Mouse (Mus musculus): ENCODE results near the gene Krt12. TPM values are rescaled to one million over a fixed set of nuclear protein-coding genes. Genes with fewer than 3 reads are reported as not detected.

Gene Krt12
- polyA plus RNA-seq, 1 experiment from 2014 or later: not detected

- Histone ChIP-seq H3K27ac (replicated peaks) (peak within 1 kb of the TSS; percentile 35; the same call in 1 of the 2 replicates), H3K36me3 (replicated peaks) (no peaks in the 10 kb centered on the region), H3K4me1 (peaks cover 20% of the 10 kb centered on the region)
These were observed 15.9 kb upstream of the Krt12 start, which contains the start of gene Krt20 for GRCm38 (mm10) chr11:99437972-99438371. Krt20 (minus strand) TSS chr11:99438150.

GRCm38 (mm10) chr11:99436625-99437024 lies 14.6 kb upstream of the Krt12 start:
- Histone ChIP-seq H3K9me3 (no peaks in the 10 kb centered on the region), H3K36me3 (replicated peaks) (no peaks in the 10 kb centered on the region), H3K4me1 (peaks cover 20% of the 10 kb centered on the region), H3K27me3 (replicated peaks; ENCODE audit: low read depth, poor library complexity, severe bottlenecking) (no peaks in the 10 kb centered on the region), H3K27ac (replicated peaks) (no peak overlapping the region), H3K4me3 (no peak overlapping the region)
- no peak for DNase-seq (ENCODE audit: low spot score)
- 75% methylated on average over 4 of the region's 4 CpGs for WGBS

More at GRCm38 (mm10) chr11:99437972-99438371, 15.9 kb upstream of the Krt12 start, which contains the start of gene Krt20:
- WGBS: 49% methylated on average over 10 of the region's 10 CpGs
- H3K4me3 ChIP-seq: no peak within 1 kb of the TSS
- H3K9me3 ChIP-seq: no peaks in the 10 kb centered on the region
- DNase-seq (ENCODE audit: low spot score): no peak
- H3K27me3 ChIP-seq (replicated peaks; ENCODE audit: low read depth, poor library complexity, severe bottlenecking): no peaks in the 10 kb centered on the region

- H3K4me3 ChIP-seq: no peak overlapping the region
- DNase-seq (ENCODE audit: low spot score): peak; percentile 16
- no peaks in the 10 kb centered on the region for H3K9me3 ChIP-seq
- 56% methylated on average over 12 of the region's 12 CpGs for WGBS
- no peak overlapping the region for H3K27ac ChIP-seq (replicated peaks)
- no peaks in the 10 kb centered on the region for H3K36me3 ChIP-seq (replicated peaks)
- no peaks in the 10 kb centered on the region for H3K27me3 ChIP-seq (replicated peaks; ENCODE audit: low read depth, poor library complexity, severe bottlenecking)
- no peaks in the 10 kb centered on the region; the same call in 1 of the 2 replicates for H3K4me1 ChIP-seq
These were observed 8.6 kb upstream of the Krt12 start for GRCm38 (mm10) chr11:99430670-99431069.

GRCm38 (mm10) chr11:99420586-99420985 lies 1.5 kb downstream of the Krt12 start:
- H3K9me3 ChIP-seq: no peaks in the 10 kb centered on the region
- DNase-seq (ENCODE audit: low spot score): no peak
- H3K4me3 ChIP-seq: no peak overlapping the region
- no peaks in the 10 kb centered on the region for H3K27me3 ChIP-seq (replicated peaks; ENCODE audit: low read depth, poor library complexity, severe bottlenecking)
- no peak overlapping the region for H3K27ac ChIP-seq (replicated peaks)
- H3K4me1 ChIP-seq: 0 out of 2 replicates have a peak, but pooled peaks cover 2% of the 10 kb centered on the region
- H3K36me3 ChIP-seq (replicated peaks): no peaks in the 10 kb centered on the region
- WGBS: 54% methylated on average over 10 of the region's 10 CpGs

GRCm38 (mm10) chr11:99417819-99418218 lies 4.2 kb downstream of the Krt12 start:
- Histone ChIP-seq H3K4me1 (0 out of 2 replicates have a peak, but pooled peaks cover 2% of the 10 kb centered on the region), H3K9me3 (no peaks in the 10 kb centered on the region), H3K27ac (replicated peaks) (no peak overlapping the region), H3K4me3 (no peak overlapping the region), H3K27me3 (replicated peaks; ENCODE audit: low read depth, poor library complexity, severe bottlenecking) (no peaks in the 10 kb centered on the region), H3K36me3 (replicated peaks) (no peaks in the 10 kb centered on the region)
- no peak for DNase-seq (ENCODE audit: low spot score)
- 73% methylated on average over 16 of the region's 16 CpGs for WGBS

- no peak overlapping the region for H3K4me3 ChIP-seq
- no peaks in the 10 kb centered on the region for H3K27me3 ChIP-seq (replicated peaks; ENCODE audit: low read depth, poor library complexity, severe bottlenecking)
- H3K4me1 ChIP-seq: 0 out of 2 replicates have a peak, but pooled peaks cover 2% of the 10 kb centered on the region
- no peaks in the 10 kb centered on the region for H3K9me3 ChIP-seq
- no peaks in the 10 kb centered on the region for H3K36me3 ChIP-seq (replicated peaks)
- DNase-seq (ENCODE audit: low spot score): no peak
- H3K27ac ChIP-seq (replicated peaks): no peak overlapping the region
- 90% methylated on average over 13 of the region's 13 CpGs for WGBS
These were observed 5.2 kb downstream of the Krt12 start for GRCm38 (mm10) chr11:99416902-99417301.

GRCm38 (mm10) chr11:99414463-99415147 lies 7.5 kb downstream of the Krt12 start:
- H3K9me3 ChIP-seq: no peaks in the 10 kb centered on the region
- no peaks in the 10 kb centered on the region for H3K27me3 ChIP-seq (replicated peaks; ENCODE audit: low read depth, poor library complexity, severe bottlenecking)
- 90% methylated on average over 13 of the region's 13 CpGs for WGBS
- no peaks in the 10 kb centered on the region for H3K4me1 ChIP-seq
- no peak overlapping the region for H3K27ac ChIP-seq (replicated peaks)
- no peak for DNase-seq (ENCODE audit: low spot score)
- H3K4me3 ChIP-seq: no peak overlapping the region
- no peaks in the 10 kb centered on the region for H3K36me3 ChIP-seq (replicated peaks)

- peak; percentile 42 for DNase-seq (ENCODE audit: low spot score)
- 19% methylated on average over 6 of the region's 6 CpGs for WGBS
- no peaks in the 10 kb centered on the region for H3K36me3 ChIP-seq (replicated peaks)
These were observed 8.8 kb downstream of the Krt12 start for GRCm38 (mm10) chr11:99413247-99413646.

GRCm38 (mm10) chr11:99406186-99406585 lies 15.9 kb downstream of the Krt12 start:
- H3K36me3 ChIP-seq (replicated peaks): no peaks in the 10 kb centered on the region
- WGBS: 77% methylated on average over 10 of the region's 10 CpGs
- H3K9me3 ChIP-seq: no peaks in the 10 kb centered on the region
- no peaks in the 10 kb centered on the region for H3K27me3 ChIP-seq (replicated peaks; ENCODE audit: low read depth, poor library complexity, severe bottlenecking)
- no peak overlapping the region for H3K4me3 ChIP-seq
- DNase-seq (ENCODE audit: low spot score): no peak
- no peak overlapping the region for H3K27ac ChIP-seq (replicated peaks)
- H3K4me1 ChIP-seq: no peaks in the 10 kb centered on the region

More at GRCm38 (mm10) chr11:99413247-99413646, 8.8 kb downstream of the Krt12 start:
- Histone ChIP-seq H3K9me3 (no peaks in the 10 kb centered on the region), H3K27ac (replicated peaks) (no peak overlapping the region), H3K4me3 (no peak overlapping the region), H3K4me1 (no peaks in the 10 kb centered on the region), H3K27me3 (replicated peaks; ENCODE audit: low read depth, poor library complexity, severe bottlenecking) (no peaks in the 10 kb centered on the region)

- 88% methylated on average over 13 of the region's 13 CpGs for WGBS
These were observed 22.0 kb downstream of the Krt12 start for GRCm38 (mm10) chr11:99399956-99400549.

GRCm38 (mm10) chr11:99398832-99399231 lies 23.2 kb downstream of the Krt12 start:
- Histone ChIP-seq H3K4me3 (no peak overlapping the region), H3K36me3 (replicated peaks) (no peaks in the 10 kb centered on the region), H3K4me1 (no peaks in the 10 kb centered on the region), H3K9me3 (no peaks in the 10 kb centered on the region), H3K27ac (replicated peaks) (no peak overlapping the region), H3K27me3 (replicated peaks; ENCODE audit: low read depth, poor library complexity, severe bottlenecking) (no peaks in the 10 kb centered on the region)
- DNase-seq (ENCODE audit: low spot score): no peak
- 60% methylated on average over 8 of the region's 8 CpGs for WGBS

More at GRCm38 (mm10) chr11:99399956-99400549, 22.0 kb downstream of the Krt12 start:
- H3K27ac ChIP-seq (replicated peaks): no peak overlapping the region
- H3K9me3 ChIP-seq: no peaks in the 10 kb centered on the region
- H3K27me3 ChIP-seq (replicated peaks; ENCODE audit: low read depth, poor library complexity, severe bottlenecking): no peaks in the 10 kb centered on the region
- H3K4me3 ChIP-seq: no peak overlapping the region
- no peaks in the 10 kb centered on the region for H3K4me1 ChIP-seq
- no peak for DNase-seq (ENCODE audit: low spot score)
- H3K36me3 ChIP-seq (replicated peaks): no peaks in the 10 kb centered on the region

- WGBS: 69% methylated on average over 3 of the region's 3 CpGs
- Histone ChIP-seq H3K9me3 (no peaks in the 10 kb centered on the region), H3K36me3 (replicated peaks) (no peaks in the 10 kb centered on the region), H3K4me3 (no peak overlapping the region), H3K27ac (replicated peaks) (no peak overlapping the region), H3K4me1 (no peaks in the 10 kb centered on the region), H3K27me3 (replicated peaks; ENCODE audit: low read depth, poor library complexity, severe bottlenecking) (no peaks in the 10 kb centered on the region)
- no peak for DNase-seq (ENCODE audit: low spot score)
These were observed 24.0 kb downstream of the Krt12 start for GRCm38 (mm10) chr11:99398084-99398483.

GRCm38 (mm10) chr11:99396661-99397060 lies 25.4 kb downstream of the Krt12 start:
- no peak overlapping the region for H3K4me3 ChIP-seq
- no peaks in the 10 kb centered on the region for H3K27me3 ChIP-seq (replicated peaks; ENCODE audit: low read depth, poor library complexity, severe bottlenecking)
- WGBS: 82% methylated on average over 2 of the region's 2 CpGs
- DNase-seq (ENCODE audit: low spot score): no peak
- no peak overlapping the region for H3K27ac ChIP-seq (replicated peaks)
- H3K4me1 ChIP-seq: no peaks in the 10 kb centered on the region
- no peaks in the 10 kb centered on the region for H3K9me3 ChIP-seq
- no peaks in the 10 kb centered on the region for H3K36me3 ChIP-seq (replicated peaks)

Data from embryonic facial prominence, embryonic 10.5 days (tissue).